Mouse (Mus musculus) limb, embryonic 14.5 days (tissue): ENCODE data around the gene Tomm20l. TPM values are rescaled to one million over a fixed set of nuclear protein-coding genes. Genes with fewer than 3 reads are reported as not detected.
A peak's percentile ranks its signal among the peaks of the same experiment; 100 is the strongest.
"Not testable (repeated sequence)": the region's sequence is repeated elsewhere in the genome, so short reads cannot be mapped to it uniquely, and the experiment has no call there.

Experiments used
- ATAC-seq: fragments of 200-750 bp; cut with Nextera tagmentation; 2 replicates; pipeline ENCODE4 v1.8.0; 2017; ENCODE audit warnings: low read depth, moderate number of reproducible peaks, moderate TSS enrichment; ENCODE audit not compliant: low FRiP score
- DNase-seq: peaks from one replicate; pipeline ENCODE4 v3.0.0-alpha.2; 2015; ENCODE audit warnings: low spot score
- H3K27ac ChIP-seq: fragments of 300-500 bp; sonication (generic); replicated peaks from 2 replicates; pipeline ENCODE4 v1.5.1; 2014; ENCODE audit warnings: low read depth, mild to moderate bottlenecking, low read length, moderate library complexity, mixed read lengths
- H3K27me3 ChIP-seq: fragments of 300-500 bp; sonication (generic); 2 replicates; pipeline ENCODE4 v1.6.1; 2014; ENCODE audit warnings: low read length, mixed read lengths; ENCODE audit not compliant: control insufficient read depth, insufficient read depth
- H3K36me3 ChIP-seq: fragments of 300-500 bp; sonication (generic); 2 replicates; pipeline ENCODE4 v1.6.1; 2014; ENCODE audit warnings: mild to moderate bottlenecking, low read length, moderate library complexity, mixed read lengths; ENCODE audit not compliant: control insufficient read depth, insufficient read depth
- H3K4me1 ChIP-seq: fragments of 300-500 bp; sonication (generic); 2 replicates; pipeline ENCODE4 v1.6.1; 2014; ENCODE audit warnings: antibody characterized with exemption, low read length, mixed read lengths; ENCODE audit not compliant: control insufficient read depth, insufficient read depth
- H3K4me2 ChIP-seq: fragments of 300-500 bp; sonication (generic); replicated peaks from 2 replicates; pipeline ENCODE4 v1.6.1; 2014; ENCODE audit warnings: low read depth, mild to moderate bottlenecking, low read length, moderate library complexity; ENCODE audit not compliant: severe bottlenecking
- H3K4me3 ChIP-seq: fragments of 300-500 bp; sonication (generic); replicated peaks from 2 replicates; pipeline ENCODE4 v1.5.1; 2014; ENCODE audit warnings: low read length
- H3K9ac ChIP-seq: fragments of 300-500 bp; sonication (generic); 2 replicates; pipeline ENCODE4 v1.6.1; 2014; ENCODE audit warnings: mild to moderate bottlenecking, low read depth, low read length, moderate library complexity; ENCODE audit not compliant: severe bottlenecking
- H3K9me3 ChIP-seq: fragments of 300-500 bp; sonication (generic); 2 replicates; pipeline ENCODE4 v1.6.1; 2016; ENCODE audit warnings: low read length; ENCODE audit not compliant: control insufficient read depth
- POLR2A ChIP-seq: fragments of 200-500 bp; IDR thresholded peaks from 2 replicates; pipeline ENCODE4 v1.8.0; 2012; ENCODE audit warnings: inconsistent platforms, mild to moderate bottlenecking, moderate library complexity, borderline replicate concordance; ENCODE audit not compliant: insufficient read depth, insufficient read length; ENCODE audit errors: extremely low read depth
- WGBS: fragments of 180-500 bp; shearing (Covaris S2); extraction: QIAGEN DNeasy Blood & Tissue Kit; methylation state at CpG from one replicate; pipeline ENCODE4 v1.1.7; 2014; 5-methylcytosine and 5-hydroxymethylcytosine counted together
- polyA plus RNA-seq, 2 experiments: library from polyadenylated mRNA; depleted of rRNA in 1 of 2; stranded (reverse) in 1 of 2; unstranded in 1 of 2; fragments of >200 nt; fragmentation: Nextera tagmentation in 1 of 2; extraction: Ambion mirVana in 1 of 2; gene quantifications; 2 replicates each; pipeline versions ENCODE4 v1.2.1 to v1.2.3; 2012 to 2014

The Tomm20l gene
- polyA plus RNA-seq (2012; rRNA removed), result not detected in 2 replicates
- polyA plus RNA-seq (2014; fragmentation: Nextera tagmentation; extraction: Ambion mirVana), result not detected in 2 replicates

DNA sequence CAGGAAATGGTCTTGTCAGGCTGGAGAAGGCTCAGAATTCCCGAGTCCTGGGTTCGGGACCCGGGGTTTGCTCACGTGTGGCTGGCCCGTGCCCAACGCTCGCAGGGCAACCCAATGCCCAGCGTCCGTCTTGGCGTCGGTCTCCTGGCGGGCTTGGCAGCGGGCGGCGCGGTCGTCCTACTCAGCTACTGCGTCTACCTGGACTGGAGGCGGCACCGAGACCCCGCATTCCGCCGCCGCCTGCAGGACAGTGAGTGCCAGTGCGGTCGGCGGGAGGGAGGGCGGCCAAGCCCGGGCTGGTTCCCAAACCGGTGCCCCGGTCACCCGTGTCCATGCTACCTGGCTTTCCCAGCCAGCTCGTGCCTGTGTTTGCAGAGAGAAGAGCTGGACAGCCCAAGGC is at the start of gene Tomm20l:
Gene Tomm20l, plus strand, starts transcription at position 98 of the 400 bp plus-strand sequence.
- no peak for DNase-seq
- H3K9ac ChIP-seq, result peak within 1 kb of the TSS; percentile 28; the same call in 1 of the 2 replicates
- no peaks in the 10 kb centered on the region for H3K9me3 ChIP-seq
- H3K4me1 ChIP-seq, result no peaks in the 10 kb centered on the region
- H3K36me3 ChIP-seq, result no peaks in the 10 kb centered on the region
- 10% methylated on average over 25 of the region's 33 CpGs for WGBS
- H3K27me3 ChIP-seq, result no peaks in the 10 kb centered on the region
- peak within 1 kb of the TSS; percentile 19 for H3K4me3 ChIP-seq
- no peak within 1 kb of the TSS for H3K27ac ChIP-seq
- peak within 1 kb of the TSS; percentile 44 for H3K4me2 ChIP-seq
- TF ChIP-seq POLR2A, result no peak
- no peak for ATAC-seq

DNA sequence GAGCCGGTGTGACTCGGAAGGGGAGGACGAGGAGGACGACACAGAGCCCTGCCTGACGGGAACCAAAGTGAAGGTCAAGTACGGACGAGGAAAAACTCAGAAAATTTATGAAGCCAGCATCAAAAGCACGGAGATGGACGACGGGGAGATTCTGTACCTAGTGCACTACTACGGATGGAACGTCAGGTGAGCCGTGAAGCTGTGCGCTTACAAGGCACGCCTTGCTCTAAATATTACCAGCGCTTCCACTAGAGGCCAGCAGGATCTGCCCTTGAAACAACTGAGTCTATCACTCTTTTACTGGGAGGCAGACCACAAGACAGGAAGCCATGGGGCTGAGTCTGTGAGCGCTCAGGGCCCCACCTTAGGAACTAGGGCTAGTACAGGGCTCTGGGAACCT is 41.4 kb upstream of the Tomm20l start:
- H3K4me2 ChIP-seq, result no peak overlapping the region
- no peak overlapping the region for H3K4me3 ChIP-seq
- WGBS, result 94% methylated on average over 17 of the region's 17 CpGs
- no peaks in the 10 kb centered on the region for H3K4me1 ChIP-seq
- TF ChIP-seq POLR2A, result no peak
- no peaks in the 10 kb centered on the region for H3K9me3 ChIP-seq
- H3K27ac ChIP-seq, result no peak overlapping the region
- ATAC-seq (no peak), DNase-seq (no peak)
- no peak overlapping the region for H3K9ac ChIP-seq
- peaks cover 85% of the 10 kb centered on the region for H3K36me3 ChIP-seq
- no peaks in the 10 kb centered on the region for H3K27me3 ChIP-seq

DNA sequence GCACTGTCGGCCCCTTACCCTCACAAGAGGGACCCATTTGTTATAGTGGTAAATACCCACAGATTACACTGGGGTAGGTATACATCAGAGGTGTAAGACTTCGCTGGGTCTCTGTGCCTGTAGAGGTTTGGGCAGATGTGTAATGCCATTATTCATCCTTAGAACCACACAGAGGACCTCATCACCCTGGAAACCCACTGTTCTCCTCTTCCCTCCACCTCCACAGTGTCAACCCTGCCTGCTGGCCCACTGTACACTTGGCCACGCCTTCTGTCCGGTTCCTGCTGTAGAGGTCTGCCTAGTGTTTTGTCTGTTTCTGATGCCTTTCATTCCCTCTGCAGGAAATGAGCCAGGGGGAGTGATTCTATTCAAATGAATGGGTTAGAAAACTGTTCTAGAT is 39.2 kb upstream of the Tomm20l start:
- Histone ChIP-seq H3K9ac (no peak overlapping the region), H3K36me3 (peaks cover 88% of the 10 kb centered on the region), H3K4me1 (no peaks in the 10 kb centered on the region), H3K4me3 (no peak overlapping the region), H3K27ac (no peak overlapping the region), H3K9me3 (no peaks in the 10 kb centered on the region), H3K27me3 (no peaks in the 10 kb centered on the region), H3K4me2 (no peak overlapping the region)
- no peak for TF ChIP-seq POLR2A
- DNase-seq (no peak), ATAC-seq (no peak)
- WGBS, result 92% methylated on average over 4 of the region's 4 CpGs

DNA sequence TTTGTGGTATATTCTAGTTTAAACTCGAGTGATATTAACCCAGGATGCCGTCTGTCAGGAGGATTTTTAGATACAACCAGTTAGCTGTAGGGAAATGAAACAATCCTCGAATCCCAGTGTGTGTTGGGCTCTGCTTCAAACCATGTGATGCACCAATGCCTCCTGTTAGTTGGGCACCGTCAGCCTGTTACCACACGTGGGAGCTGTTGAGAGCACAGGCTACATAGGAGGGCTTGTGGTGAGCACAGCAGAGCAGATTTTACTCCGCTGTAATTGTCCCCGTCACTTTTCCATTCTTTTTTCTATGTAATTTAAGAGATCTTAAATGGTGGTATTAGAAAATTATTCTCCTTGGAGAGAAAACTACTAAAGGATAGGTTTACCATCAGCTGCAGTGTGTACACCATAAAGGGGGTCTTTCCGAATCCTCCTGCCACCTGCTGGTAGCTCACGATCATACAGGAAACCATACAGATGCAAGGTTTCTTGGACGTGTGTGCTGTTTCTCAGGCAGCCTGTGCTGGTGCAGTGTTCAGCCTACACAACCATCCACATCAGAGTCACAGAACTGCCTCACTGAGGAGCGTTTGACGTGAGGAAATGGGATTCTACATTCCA is 38.0 kb upstream of the Tomm20l start:
- Histone ChIP-seq H3K4me3 (no peak overlapping the region), H3K4me1 (no peaks in the 10 kb centered on the region), H3K36me3 (peaks cover 76% of the 10 kb centered on the region), H3K4me2 (no peak overlapping the region), H3K27ac (no peak overlapping the region), H3K9ac (no peak overlapping the region), H3K27me3 (no peaks in the 10 kb centered on the region), H3K9me3 (no peaks in the 10 kb centered on the region)
- TF ChIP-seq POLR2A, result no peak
- 62% methylated on average over 12 of the region's 12 CpGs for WGBS
- peak; percentile 19 for DNase-seq
- no peak for ATAC-seq

DNA sequence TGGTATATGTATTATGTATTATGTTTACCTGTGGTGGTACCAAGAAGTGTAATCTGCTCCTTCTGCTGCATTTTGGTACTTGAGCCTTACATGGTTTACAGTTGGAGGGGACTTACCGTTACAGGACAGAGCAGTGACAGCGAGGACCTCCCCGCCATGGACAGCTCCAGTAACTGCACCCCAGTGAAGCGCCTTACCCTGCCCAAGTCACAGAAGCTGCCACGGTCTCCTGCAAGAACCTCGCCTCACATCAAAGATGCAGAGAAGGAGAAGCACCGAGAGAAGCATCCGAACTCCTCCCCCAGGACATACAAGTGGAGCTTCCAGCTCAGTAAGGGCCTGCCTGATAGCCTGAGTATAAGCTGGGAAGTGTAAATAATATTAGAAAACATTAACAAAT is 24.9 kb upstream of the Tomm20l start:
- DNase-seq, result no peak
- ATAC-seq, result no peak
- 90% methylated on average over 8 of the region's 8 CpGs for WGBS

DNA sequence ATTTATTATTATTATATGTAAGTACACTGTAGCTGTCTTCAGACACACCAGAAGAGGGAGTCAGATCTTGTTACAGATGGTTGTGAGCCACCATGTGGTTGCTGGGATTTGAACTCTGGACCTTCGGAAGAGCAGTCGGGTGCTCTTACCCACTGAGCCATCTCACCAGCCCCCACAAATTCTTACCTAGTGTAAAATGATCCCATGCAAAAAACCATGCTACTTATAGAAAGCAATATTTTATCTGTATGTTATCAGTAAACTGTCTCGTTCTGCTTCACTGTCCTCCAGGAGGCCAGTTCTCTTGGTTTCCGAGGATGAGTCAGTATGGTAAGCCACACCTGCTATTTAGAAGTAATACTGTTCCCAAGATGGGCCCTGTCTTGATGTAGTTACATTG is 7.0 kb upstream of the Tomm20l start:
- ATAC-seq, H3K36me3 ChIP-seq, DNase-seq, H3K27ac ChIP-seq, H3K9ac ChIP-seq, H3K9me3 ChIP-seq, H3K4me3 ChIP-seq, H3K4me1 ChIP-seq, H3K27me3 ChIP-seq, H3K4me2 ChIP-seq: not testable (repeated sequence)
- 87% methylated on average over 4 of the region's 4 CpGs for WGBS

More for the DNA sequence above, 24.9 kb upstream of the Tomm20l start:
- Histone ChIP-seq H3K4me1 (no peaks in the 10 kb centered on the region), H3K27ac (no peak overlapping the region), H3K9me3 (no peaks in the 10 kb centered on the region), H3K4me3 (no peak overlapping the region), H3K9ac (no peak overlapping the region), H3K27me3 (no peaks in the 10 kb centered on the region), H3K4me2 (no peak overlapping the region), H3K36me3 (peaks cover 17% of the 10 kb centered on the region)
- no peak for TF ChIP-seq POLR2A
